ENCODE assay signal across 9 mouse cellular contexts in the genomic region with DNA sequence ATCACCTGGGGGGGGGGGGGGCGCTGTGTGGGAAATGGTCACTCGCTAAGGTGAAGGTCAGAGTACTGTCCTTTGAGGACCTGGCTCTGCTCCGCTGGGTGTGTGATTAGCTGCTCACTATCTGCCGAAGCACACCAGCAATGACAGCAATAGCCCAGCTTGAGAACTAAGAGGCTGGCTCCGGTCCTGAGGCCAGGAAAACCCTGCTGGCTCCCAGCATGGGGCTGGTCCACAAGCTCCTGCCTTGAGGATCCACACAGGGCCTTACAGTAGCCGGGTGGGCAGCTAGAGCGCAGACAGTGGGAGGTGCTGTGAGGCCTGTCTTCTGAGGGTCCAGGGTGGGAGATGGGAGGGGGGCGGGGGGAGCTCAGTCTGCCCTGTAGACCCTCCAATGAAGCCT.
DNase-seq lines count a peak whose midpoint lies in the region; ATAC-seq lines count a peak whose summit lies in the region.
"Had no signal": no experiment of that assay in that cellular context is flagged by ENCODE, and none has a peak within 500 bp of the region (broad histone marks: within the 10 kb centered on the region; RNA-seq: fewer than 3 reads in every experiment).

No protein-coding gene starts in this region.

- peak overlapping the region; percentile 81 for H3K27ac ChIP-seq in forebrain, embryonic 15.5 days (replicated peaks)
- H3K27ac ChIP-seq in midbrain, embryonic 13.5 days, result peak overlapping the region; percentile 85

- H3K4me2 ChIP-seq in forebrain, embryonic 15.5 days (replicated peaks), result no peak overlapping the region
- H3K4me2 ChIP-seq in midbrain, embryonic 13.5 days (replicated peaks), result no peak overlapping the region

- ATAC-seq in forebrain, embryonic 15.5 days (replicated peaks), result no peak
- ATAC-seq in midbrain, embryonic 13.5 days, result no peak

- no peaks in the 10 kb centered on the region for H3K27me3 ChIP-seq in forebrain, embryonic 15.5 days
- H3K27me3 ChIP-seq in midbrain, embryonic 13.5 days, result peaks cover 40% of the 10 kb centered on the region

- WGBS in forebrain, embryonic 15.5 days, result 31% methylated on average over 8 of the region's 8 CpGs
- 28% methylated on average over 8 of the region's 8 CpGs for WGBS in midbrain, embryonic 13.5 days

- peak; percentile 68 for DNase-seq in cerebellum, adult 11-12 months
- DNase-seq in cerebellum, postnatal 4 days (ENCODE audit: low spot score in 2 of 2), result no peak
- DNase-seq in 3T3-L1 (ENCODE audit: low read depth, low spot score), result peak; percentile 35
- DNase-seq in natural killer cell, adult 2 months (ENCODE audit: low spot score in 2 of 2), result no peak
- no peak for DNase-seq in kidney, adult 18-20 months
- DNase-seq in layer of hippocampus, adult 9-11 months, result no peak

- H3K9me3 ChIP-seq in forebrain, embryonic 15.5 days, result no peaks in the 10 kb centered on the region
- no peaks in the 10 kb centered on the region for H3K9me3 ChIP-seq in midbrain, embryonic 13.5 days

- H3K4me3 ChIP-seq in forebrain, embryonic 15.5 days, result no peak overlapping the region
- no peak overlapping the region for H3K4me3 ChIP-seq in midbrain, embryonic 13.5 days (replicated peaks)
- H3K4me3 ChIP-seq: erythroblast, embryonic 14.5 days had no signal

- H3K4me1 ChIP-seq in forebrain, embryonic 15.5 days, result peaks cover 59% of the 10 kb centered on the region
- peaks cover 82% of the 10 kb centered on the region for H3K4me1 ChIP-seq in midbrain, embryonic 13.5 days (replicated peaks)

- H3K36me3 ChIP-seq in forebrain, embryonic 15.5 days, result no peaks in the 10 kb centered on the region
- H3K36me3 ChIP-seq in midbrain, embryonic 13.5 days, result no peaks in the 10 kb centered on the region

- H3K9ac ChIP-seq in forebrain, embryonic 15.5 days (replicated peaks), result 0 out of 2 replicates have a peak overlapping the region, but pooled peaks have one; percentile 0
- H3K9ac ChIP-seq in midbrain, embryonic 13.5 days (replicated peaks), result no peak overlapping the region

Comparison
In these comparisons a context has a peak if more than half of its experiments do, and no peak if none do; other contexts are left out.
1. DNase-seq: peak in cerebellum, adult 11-12 months (single experiment) and 3T3-L1 (single experiment); none in cerebellum, postnatal 4 days (0 of 2), natural killer cell, adult 2 months (0 of 2), kidney, adult 18-20 months (single experiment) and layer of hippocampus, adult 9-11 months (single experiment).